Mouse (Mus musculus): Measurements from ENCODE around the gene Il17a. TPM values are rescaled to one million over a fixed set of nuclear protein-coding genes. Genes with fewer than 3 reads are reported as not detected.

Il17a gene
- polyA plus RNA-seq, 3 experiments from 2014 or later: 0.30 TPM; not detected in 2

Other genes starting within 250 kb of the Il17a start
- not detected for gene Pkhd1, start 112.8 kb upstream of the Il17a start, polyA plus RNA-seq (2017; shearing (Covaris generic))
- gene Il17f, start 59.7 kb downstream of the Il17a start, polyA plus RNA-seq (2017; shearing (Covaris generic)): 1 to 10 TPM in 1 of 3 experiments, under 1 TPM in 1, not detected in 1; 0.80 to 1.2 TPM
- 100 to 1,000 TPM in 1 of 3 experiments, 10 to 100 TPM in 2; 42.6 to 127 (median 54.3) TPM for gene Mcm3, start 89.4 kb downstream of the Il17a start, polyA plus RNA-seq (2017; shearing (Covaris generic))
- gene Paqr8, start 159.7 kb downstream of the Il17a start, polyA plus RNA-seq (2017; shearing (Covaris generic)): 1 to 10 TPM; 3.0 to 4.8 (median 3.3) TPM
- under 1 TPM; 0.47 to 0.87 (median 0.70) TPM for gene Efhc1, start 220.7 kb downstream of the Il17a start, polyA plus RNA-seq (2017; shearing (Covaris generic))

Data from inflammation-experienced regulatory T-cells, adult 6 months (primary cell).